Comparison of ENCODE assay signal across 16 mouse cellular contexts in genomic region chr5:114685986-114686385, GRCm38 (mm10). TPM values are rescaled to one million over a fixed set of nuclear protein-coding genes. Genes with fewer than 3 reads are reported as not detected.
DNase-seq lines count a peak whose midpoint lies in the region; TF ChIP-seq lines count a peak whose summit lies in the region.
"Had no signal": no experiment of that assay in that cellular context is flagged by ENCODE, and none has a peak within 500 bp of the region (broad histone marks: within the 10 kb centered on the region; RNA-seq: fewer than 3 reads in every experiment).

No protein-coding gene starts in this region.

- H3K27ac ChIP-seq in gastrocnemius, adult 2 months = no peak overlapping the region
- H3K27ac ChIP-seq: embryonic facial prominence, embryonic 10.5 days; embryonic facial prominence, embryonic 12.5 days; forebrain, embryonic 13.5 days; forebrain, embryonic 15.5 days had no signal

- intact Hi-C loops in gastrocnemius, adult 2 months (cut with DNase I) = no loop called here
- intact Hi-C loops in gastrocnemius, postnatal 36 days (cut with DNase I) = no loop called here

- no peak overlapping the region for H3K4me3 ChIP-seq in gastrocnemius, adult 2 months
- H3K4me3 ChIP-seq: embryonic facial prominence, embryonic 10.5 days; embryonic facial prominence, embryonic 12.5 days; forebrain, embryonic 13.5 days; forebrain, embryonic 15.5 days had no signal

- no peak for TF ChIP-seq CTCF in gastrocnemius, adult 2 months (IDR thresholded peaks at IDR 0.05)

- peak; percentile 40 for DNase-seq in adrenal gland, postnatal 14 days
- no peak for DNase-seq in adrenal gland, postnatal 25 days
- peak; percentile 1 for DNase-seq in gastrocnemius, adult 2 months
- no peak for DNase-seq in gastrocnemius, postnatal 36 days
- DNase-seq in kidney, postnatal 36 days = no peak
- DNase-seq: cerebellum, adult 11-12 months; cerebellum, adult 2 months; cerebellum, adult 9-10 months; cerebellum, postnatal 10 days; cerebellum, postnatal 25 days; forebrain, postnatal 0 days had no signal

RNA-seq across cellular contexts. Expression of gene Gltp, which starts 4.8 kb away (rescaled TPM):
- 39.2 and 41.7 TPM in 2 replicates for total RNA-seq in adrenal gland, postnatal 14 days (2021)
- 61.9 and 66.2 TPM in 2 replicates for total RNA-seq in adrenal gland, postnatal 25 days (2021)
- total RNA-seq in gastrocnemius, adult 2 months (2021) = 10 to 100 TPM in 1 of 2 experiments, 1 to 10 TPM in 1; 6.7 to 10.8 TPM
- total RNA-seq in gastrocnemius, postnatal 36 days (2021) = 1 to 10 TPM; 7.3 to 7.9 TPM

RNA-seq across cellular contexts. Expression of gene Tchp, which starts 21.6 kb away (rescaled TPM):
- 6.9 and 10.0 TPM in 2 replicates for total RNA-seq in adrenal gland, postnatal 14 days (2021)
- 13.5 and 14.6 TPM in 2 replicates for total RNA-seq in adrenal gland, postnatal 25 days (2021)
- total RNA-seq in gastrocnemius, adult 2 months (2021) = 1 to 10 TPM; 3.6 to 3.8 TPM
- 1 to 10 TPM; 2.7 to 2.9 TPM for total RNA-seq in gastrocnemius, postnatal 36 days (2021)

RNA-seq across cellular contexts. Expression of gene Trpv4, which starts 27.8 kb away (rescaled TPM):
- total RNA-seq in adrenal gland, postnatal 14 days (2021) = 2.1 and 3.6 TPM in 2 replicates
- 1.2 and 1.3 TPM in 2 replicates for total RNA-seq in adrenal gland, postnatal 25 days (2021)
- total RNA-seq in gastrocnemius, adult 2 months (2021) = 1 to 10 TPM; 1.9 to 2.0 TPM
- 1 to 10 TPM in 1 of 2 experiments, under 1 TPM in 1; 0.87 to 2.1 TPM for total RNA-seq in gastrocnemius, postnatal 36 days (2021)
- total RNA-seq: MEL had no signal

Comparison
In these comparisons a context has a peak if more than half of its experiments do, and no peak if none do; other contexts are left out.
1. DNase-seq: peak in adrenal gland, postnatal 14 days (single experiment) and gastrocnemius, adult 2 months (single experiment); none in adrenal gland, postnatal 25 days (single experiment), gastrocnemius, postnatal 36 days (0 of 2) and kidney, postnatal 36 days (0 of 2).